Mouse (Mus musculus): Measurements from ENCODE around the gene Myo1b. TPM values are rescaled to one million over a fixed set of nuclear protein-coding genes. Genes with fewer than 3 reads are reported as not detected.
"Not testable (repeated sequence)": the region's sequence is repeated elsewhere in the genome, so short reads cannot be mapped to it uniquely, and the experiment has no call there.

Myo1b gene
- total RNA-seq, 4 experiments from 2014 or later = 20.4 to 24.5 (median 20.7) TPM

DNA sequence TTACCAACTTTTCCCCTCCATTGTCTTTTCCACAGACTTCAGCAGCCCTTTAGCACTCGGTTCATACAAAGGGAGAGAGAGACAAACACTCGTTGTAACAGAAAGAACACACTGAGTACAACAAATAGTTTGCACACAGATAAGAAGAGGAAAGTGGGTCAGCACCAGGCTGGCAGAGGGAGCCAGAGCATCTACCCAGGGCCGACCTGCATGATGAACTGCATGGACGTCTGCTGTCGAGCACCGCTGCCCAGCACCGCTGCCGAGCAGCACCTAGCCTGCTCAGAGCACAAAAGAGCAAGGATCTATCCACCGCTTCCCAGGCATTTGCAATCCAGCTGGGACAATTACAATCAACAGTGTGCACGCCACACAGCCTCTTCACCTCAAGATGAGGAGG lies 19.9 kb downstream of the Myo1b start:
- DNase-seq (ENCODE audit: low spot score) = no peak

GRCm38 (mm10) chr1:51894721-51895120 lies 21.1 kb downstream of the Myo1b start:
- DNase-seq (ENCODE audit: low spot score) = no peak

DNA sequence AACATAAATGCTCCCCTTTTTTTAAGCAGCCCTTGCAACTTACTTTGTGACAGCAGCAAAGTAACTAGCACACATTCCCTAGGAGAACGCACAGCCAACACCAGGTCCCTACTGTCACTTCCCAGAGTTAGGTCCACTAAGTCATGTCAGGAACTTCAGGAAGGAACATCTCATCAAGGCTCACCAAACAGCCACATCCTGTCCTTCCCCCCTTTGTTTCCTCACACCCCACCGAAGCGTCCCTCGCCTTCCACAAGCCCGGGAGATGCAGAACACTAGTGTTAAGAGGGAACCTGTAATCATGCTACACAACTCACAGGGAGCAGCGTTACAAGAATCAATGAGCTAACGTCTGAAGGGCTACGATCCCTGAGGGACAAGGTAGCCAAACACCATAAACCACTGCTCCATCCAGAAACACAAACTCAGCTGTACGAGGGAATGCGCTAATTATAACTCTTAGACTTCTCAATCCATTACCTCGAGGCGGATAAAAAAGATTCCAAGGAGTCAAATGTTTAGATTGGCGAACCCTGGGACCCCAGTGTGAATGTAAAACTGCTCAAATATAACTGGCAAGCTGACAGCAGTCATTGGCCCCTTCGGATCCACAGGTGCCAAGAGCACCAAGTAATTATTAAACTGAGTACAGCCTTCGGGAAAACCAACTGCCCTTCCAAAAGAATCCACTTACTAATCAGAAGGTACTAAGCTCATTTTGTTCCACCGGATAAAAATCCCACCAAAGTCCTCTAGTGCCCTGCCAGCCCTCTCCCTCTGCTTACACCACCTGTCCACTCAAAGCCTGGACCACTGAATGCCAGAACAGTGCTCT lies 22.1 kb downstream of the Myo1b start:
- peak; percentile 55 for DNase-seq (ENCODE audit: low spot score)

GRCm38 (mm10) chr1:51892005-51892404 lies 23.9 kb downstream of the Myo1b start:
- DNase-seq (ENCODE audit: low spot score) = no peak

GRCm38 (mm10) chr1:51888046-51888813 lies 27.6 kb downstream of the Myo1b start:
- no peak for DNase-seq (ENCODE audit: low spot score)

- DNase-seq (ENCODE audit: low spot score) = no peak
Observed at GRCm38 (mm10) chr1:51885356-51885983, 30.4 kb downstream of the Myo1b start.

DNA sequence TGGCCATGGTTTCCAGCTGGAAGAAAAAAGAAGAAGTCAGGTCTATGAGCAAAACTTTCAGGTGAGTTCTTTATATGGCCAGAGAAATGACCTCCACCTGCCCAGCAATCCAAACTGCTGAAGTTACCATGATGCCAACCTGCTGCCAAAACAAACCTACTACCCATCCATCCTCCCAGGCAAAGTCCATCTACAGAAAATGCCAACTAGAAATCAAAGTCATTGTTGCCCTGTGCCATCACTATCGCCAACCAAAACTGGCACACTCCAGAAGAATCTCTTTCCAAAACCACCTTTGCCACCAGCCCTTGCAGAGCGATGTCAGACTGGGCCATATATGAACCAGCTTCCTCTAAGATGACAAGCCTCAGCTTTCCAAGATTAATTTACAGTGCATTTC lies 32.7 kb downstream of the Myo1b start:
- DNase-seq (ENCODE audit: low spot score) = no peak

GRCm38 (mm10) chr1:51882752-51883151 lies 33.1 kb downstream of the Myo1b start:
- DNase-seq (ENCODE audit: low spot score) = no peak

DNA sequence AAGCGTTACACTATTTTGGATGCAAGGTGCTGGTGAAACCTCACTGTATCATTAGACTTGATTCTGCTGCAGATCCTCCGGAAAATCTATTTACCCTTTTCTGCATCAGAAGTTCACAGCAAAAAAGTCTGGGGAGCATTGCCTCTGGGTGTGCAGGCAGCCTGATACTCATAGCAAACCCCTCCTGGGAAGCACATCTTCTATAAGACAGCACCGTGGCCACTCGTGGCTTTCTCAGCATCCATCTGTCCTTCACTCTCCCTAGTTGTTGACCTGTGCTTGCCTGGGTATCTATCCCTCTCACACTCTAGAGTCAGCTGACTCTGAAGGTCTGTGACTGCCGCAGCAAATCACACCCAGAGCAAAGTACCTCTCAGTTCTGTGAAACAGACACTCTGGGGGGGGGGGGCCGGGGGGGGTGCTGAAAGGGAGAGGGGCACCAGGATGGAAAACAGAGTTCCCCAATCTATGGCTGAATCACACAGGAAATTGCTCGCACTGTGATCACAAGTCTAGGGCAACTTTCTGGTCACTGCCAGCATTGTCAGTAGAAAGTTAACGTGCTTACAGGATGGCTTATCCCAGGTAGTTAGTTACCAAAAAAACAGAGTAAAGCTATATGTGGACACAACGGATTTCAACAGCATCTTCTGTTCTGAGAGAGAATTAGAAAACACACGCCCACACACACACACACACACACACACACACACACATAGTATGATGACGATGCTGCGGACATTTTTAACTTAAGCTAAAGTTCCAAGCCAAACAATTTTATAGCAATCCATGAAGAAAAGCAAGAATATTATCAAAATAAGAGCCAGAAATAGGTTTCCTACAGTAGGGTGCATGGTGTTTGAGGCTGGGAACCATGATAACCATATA lies 35.7 kb downstream of the Myo1b start:
- DNase-seq (ENCODE audit: low spot score) = no peak

GRCm38 (mm10) chr1:51879333-51879770 lies 36.5 kb downstream of the Myo1b start:
- DNase-seq (ENCODE audit: low spot score) = peak; percentile 41

- no peak for DNase-seq (ENCODE audit: low spot score)
Observed at GRCm38 (mm10) chr1:51875462-51876225, 40.2 kb downstream of the Myo1b start.

- no peak for DNase-seq (ENCODE audit: low spot score)
Observed at GRCm38 (mm10) chr1:51872493-51873261, 43.2 kb downstream of the Myo1b start.

DNA sequence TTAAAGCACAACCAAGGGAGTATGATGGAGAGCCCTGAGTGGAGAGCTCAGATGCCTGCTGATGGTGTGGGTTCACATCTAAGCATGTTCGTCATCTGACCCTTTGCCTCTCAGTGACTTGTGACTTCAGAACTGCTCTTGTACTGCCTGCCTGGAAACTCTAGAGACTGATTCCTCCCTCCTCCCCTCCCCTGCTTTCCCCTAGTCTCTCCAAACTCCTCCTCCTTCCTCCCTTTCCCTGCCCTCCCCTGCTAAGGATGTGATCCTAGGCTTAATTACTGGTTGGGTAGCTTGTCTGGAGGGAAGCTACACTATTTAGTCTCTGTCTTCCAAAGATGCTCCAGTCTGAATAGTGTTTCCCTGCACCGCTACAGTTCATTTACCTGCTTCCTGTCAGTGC lies 44.6 kb downstream of the Myo1b start:
- DNase-seq (ENCODE audit: low spot score) = not testable (repeated sequence)

DNA sequence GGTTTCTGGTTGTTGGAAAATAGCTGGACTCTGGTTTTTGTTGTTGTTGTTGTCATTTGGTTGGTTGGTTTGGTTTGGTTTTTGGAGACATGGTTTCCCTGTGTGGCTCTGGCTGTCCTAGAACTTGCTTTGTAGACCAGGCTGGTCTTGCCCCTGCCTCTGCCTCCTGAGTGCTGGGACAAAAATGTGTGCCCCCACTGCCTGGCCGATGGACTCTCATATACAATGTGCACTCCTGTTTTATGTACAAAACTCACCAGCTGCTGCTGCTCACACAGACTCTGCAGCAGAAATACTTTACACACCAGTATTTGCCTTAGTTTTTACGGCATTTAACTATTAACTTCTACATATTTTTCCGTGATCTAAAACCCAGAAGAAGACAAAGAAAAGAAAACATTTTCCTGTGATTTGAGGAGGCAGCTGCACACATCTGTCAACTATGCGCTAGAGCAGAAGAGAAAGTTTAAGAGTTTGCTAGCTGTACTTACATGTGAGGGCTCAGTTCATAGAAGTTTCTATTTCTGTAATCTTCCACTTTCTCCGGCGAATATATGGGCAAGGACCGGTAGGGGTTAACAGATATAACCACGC lies 52.9 kb downstream of the Myo1b start:
- DNase-seq (ENCODE audit: low spot score) = no peak

GRCm38 (mm10) chr1:51860837-51861236 lies 55.0 kb downstream of the Myo1b start:
- DNase-seq (ENCODE audit: low spot score) = no peak

GRCm38 (mm10) chr1:51856946-51857345 lies 58.9 kb downstream of the Myo1b start:
- DNase-seq (ENCODE audit: low spot score) = no peak

GRCm38 (mm10) chr1:51856245-51856915 lies 59.5 kb downstream of the Myo1b start:
- DNase-seq (ENCODE audit: low spot score) = no peak

- no peak for DNase-seq (ENCODE audit: low spot score)
Observed at GRCm38 (mm10) chr1:51855541-51856244, 60.2 kb downstream of the Myo1b start.
